Mouse (Mus musculus) liver, embryonic 15.5 days (tissue): Measurements from ENCODE around the gene Tlr12. TPM values are rescaled to one million over a fixed set of nuclear protein-coding genes. Genes with fewer than 3 reads are reported as not detected.
"Not testable (repeated sequence)": the region's sequence is repeated elsewhere in the genome, so short reads cannot be mapped to it uniquely, and the experiment has no call there.

ENCODE experiments used
- ATAC-seq: fragments of 200-750 bp; cut with Nextera tagmentation; 2 replicates; pipeline ENCODE4 v1.8.0; 2017; ENCODE audit warnings: moderate number of reproducible peaks, mild to moderate bottlenecking, moderate library complexity; ENCODE audit not compliant: insufficient read depth
- H3K27ac ChIP-seq: fragments of 300-500 bp; sonication (generic); replicated peaks from 2 replicates; pipeline ENCODE4 v1.5.1; 2015; ENCODE audit warnings: mild to moderate bottlenecking, inconsistent platforms
- H3K27me3 ChIP-seq: fragments of 300-500 bp; sonication (generic); 2 replicates; pipeline ENCODE4 v1.6.1; 2015; ENCODE audit warnings: mild to moderate bottlenecking, inconsistent platforms
- H3K36me3 ChIP-seq: fragments of 300-500 bp; sonication (generic); replicated peaks from 2 replicates; pipeline ENCODE4 v1.6.1; 2015; ENCODE audit warnings: moderate library complexity, mild to moderate bottlenecking, inconsistent platforms
- H3K4me1 ChIP-seq: fragments of 300-500 bp; sonication (generic); replicated peaks from 2 replicates; pipeline ENCODE4 v1.6.1; 2015; ENCODE audit warnings: inconsistent platforms
- H3K4me2 ChIP-seq: fragments of 300-500 bp; sonication (generic); 2 replicates; pipeline ENCODE4 v1.6.1; 2015; ENCODE audit warnings: moderate library complexity, mild to moderate bottlenecking, inconsistent platforms
- H3K4me3 ChIP-seq: fragments of 300-500 bp; sonication (generic); replicated peaks from 2 replicates; pipeline ENCODE4 v1.5.1; 2015; ENCODE audit warnings: mild to moderate bottlenecking, inconsistent platforms
- H3K9ac ChIP-seq: fragments of 300-500 bp; sonication (generic); 2 replicates; pipeline ENCODE4 v1.6.1; 2015; ENCODE audit warnings: moderate library complexity, mild to moderate bottlenecking, inconsistent platforms
- H3K9me3 ChIP-seq: fragments of 300-500 bp; sonication (generic); replicated peaks from 2 replicates; pipeline ENCODE4 v1.6.1; 2016; ENCODE audit warnings: inconsistent platforms
- WGBS: fragments of 180-500 bp; shearing (Covaris S2); methylation state at CpG from one replicate; pipeline ENCODE4 v1.1.7; 2015; ENCODE audit warnings: mixed read lengths; ENCODE audit not compliant: insufficient replicate concordance; 5-methylcytosine and 5-hydroxymethylcytosine counted together
- polyA plus RNA-seq: library from polyadenylated mRNA; unstranded; fragments of >200 nt; fragmentation: Nextera tagmentation; extraction: Ambion mirVana; gene quantifications from 2 replicates; pipeline ENCODE4 v1.2.1, GENCODE M21; 2015

Tlr12 gene
- 1.2 and 1.9 TPM in 2 replicates for polyA plus RNA-seq

DNA sequence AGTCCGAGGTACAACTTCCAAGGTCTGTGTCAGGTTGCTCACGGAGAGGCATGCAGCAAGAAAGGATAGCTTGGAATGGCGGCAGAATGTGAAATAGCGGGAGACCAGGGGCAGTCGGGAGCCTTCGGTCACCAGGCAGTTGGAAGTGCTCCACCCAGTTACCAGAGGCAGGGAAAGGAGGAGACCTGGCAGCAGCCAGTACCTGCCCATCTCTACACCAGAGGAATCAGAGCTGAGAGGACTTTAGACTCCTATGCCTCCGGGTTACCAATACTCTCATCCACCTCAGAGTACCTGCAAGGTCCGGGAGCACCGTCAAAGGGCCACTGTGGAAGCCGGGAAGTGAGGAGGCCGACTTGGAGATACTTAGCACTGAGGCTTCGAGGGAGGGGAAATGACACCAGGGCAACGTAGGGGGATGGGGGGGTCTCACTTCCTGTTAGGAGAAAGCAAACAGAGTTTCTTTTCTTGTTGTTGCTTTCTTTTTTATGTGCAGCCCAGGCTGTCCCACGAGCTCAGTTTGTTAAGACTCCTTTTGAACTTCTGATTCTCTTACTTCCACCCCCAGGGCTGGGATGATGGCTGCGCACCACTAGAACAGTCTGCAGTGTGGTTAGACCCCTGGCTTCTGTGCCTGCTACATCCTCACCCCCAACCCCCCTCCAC is at the start of gene Tlr12:
Gene Tlr12 (minus strand): TSS at position 374 of the 666 bp plus-strand sequence.
- H3K4me3 ChIP-seq: no peak within 1 kb of the TSS
- ATAC-seq: no peak
- WGBS: 20% methylated on average over 15 of the region's 15 CpGs

DNA sequence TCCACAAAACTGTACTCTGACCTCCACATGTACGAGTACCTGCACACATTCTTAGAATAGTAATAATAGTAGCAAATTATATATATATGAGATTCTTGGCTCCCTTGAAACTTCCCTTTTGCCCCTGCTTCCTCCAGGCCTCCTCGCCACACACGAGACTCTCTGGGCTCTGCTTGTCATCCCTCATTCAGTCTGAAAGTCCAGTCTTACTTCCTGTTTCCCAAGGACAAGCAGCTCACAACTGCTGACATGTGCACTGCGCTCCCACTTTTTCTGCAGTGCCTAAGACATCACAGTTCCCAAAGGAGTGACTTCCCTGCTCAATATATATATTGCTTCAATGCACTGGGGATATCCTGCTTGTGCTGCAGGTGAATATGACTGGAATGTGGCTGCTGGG is 48.8 kb upstream of the Tlr12 start:
- not testable (repeated sequence) for H3K9me3 ChIP-seq, ATAC-seq, H3K4me2 ChIP-seq, H3K36me3 ChIP-seq, H3K9ac ChIP-seq, H3K27me3 ChIP-seq, H3K4me3 ChIP-seq, H3K27ac ChIP-seq
- WGBS: 41% methylated on average over 4 of the region's 4 CpGs
- H3K4me1 ChIP-seq: peaks cover 38% of the 10 kb centered on the region

More for the DNA sequence above, at the start of gene Tlr12:
- Histone ChIP-seq H3K4me2 (peak within 1 kb of the TSS; percentile 13), H3K4me1 (peaks cover 18% of the 10 kb centered on the region), H3K9me3 (no peaks in the 10 kb centered on the region), H3K36me3 (no peaks in the 10 kb centered on the region), H3K27ac (no peak within 1 kb of the TSS), H3K27me3 (peaks cover 51% of the 10 kb centered on the region), H3K9ac (no peak within 1 kb of the TSS)

DNA sequence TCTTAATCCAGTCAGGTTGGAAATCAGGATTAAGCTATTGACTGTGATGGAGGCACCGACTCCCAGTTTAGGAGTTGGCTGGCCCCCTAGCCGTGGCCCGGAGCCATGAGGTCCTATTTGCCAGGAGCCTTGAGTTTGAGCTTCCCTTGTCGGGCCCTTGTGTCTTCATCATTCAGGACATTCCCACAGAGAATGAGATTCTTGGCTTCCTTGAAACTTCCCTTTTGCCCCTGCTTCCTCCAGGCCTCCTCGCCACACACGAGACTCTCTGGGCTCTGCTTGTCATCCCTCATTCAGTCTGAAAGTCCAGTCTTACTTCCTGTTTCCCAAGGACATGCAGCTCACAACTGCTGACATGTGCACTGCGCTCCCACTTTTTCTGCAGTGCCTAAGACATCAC is 47.9 kb upstream of the Tlr12 start:
- H3K27ac ChIP-seq, H3K27me3 ChIP-seq, H3K4me3 ChIP-seq, H3K36me3 ChIP-seq, H3K9ac ChIP-seq, H3K9me3 ChIP-seq, H3K4me2 ChIP-seq, ATAC-seq: not testable (repeated sequence)
- WGBS: 52% methylated on average over 7 of the region's 7 CpGs
- H3K4me1 ChIP-seq: peaks cover 31% of the 10 kb centered on the region

DNA sequence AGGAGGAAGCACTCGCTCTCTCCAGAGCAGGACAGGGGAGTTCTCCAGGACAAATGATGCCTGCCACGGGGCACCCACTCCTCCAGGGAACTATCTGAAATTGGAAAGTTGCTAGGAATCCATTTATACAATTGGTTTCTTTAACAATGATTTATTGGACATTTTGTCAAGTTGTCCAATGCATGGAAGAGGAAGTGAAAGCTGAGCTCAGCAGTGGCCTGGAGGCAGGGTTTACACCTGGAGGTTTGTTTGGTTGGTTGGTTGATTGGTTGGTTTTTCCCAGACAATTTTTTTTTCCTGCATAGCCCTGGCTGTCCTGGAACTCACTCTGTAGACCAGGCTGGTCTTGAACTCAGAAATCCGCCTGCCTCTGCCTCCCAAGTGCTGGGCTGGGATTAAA is 45.6 kb upstream of the Tlr12 start:
- H3K36me3 ChIP-seq: no peaks in the 10 kb centered on the region
- H3K4me2 ChIP-seq: no peak overlapping the region
- H3K4me1 ChIP-seq: peaks cover 19% of the 10 kb centered on the region
- no peaks in the 10 kb centered on the region for H3K27me3 ChIP-seq
- no peak for ATAC-seq
- no peaks in the 10 kb centered on the region for H3K9me3 ChIP-seq
- 51% methylated on average over 3 of the region's 3 CpGs for WGBS
- no peak overlapping the region for H3K27ac ChIP-seq
- no peak overlapping the region for H3K9ac ChIP-seq
- no peak overlapping the region for H3K4me3 ChIP-seq

DNA sequence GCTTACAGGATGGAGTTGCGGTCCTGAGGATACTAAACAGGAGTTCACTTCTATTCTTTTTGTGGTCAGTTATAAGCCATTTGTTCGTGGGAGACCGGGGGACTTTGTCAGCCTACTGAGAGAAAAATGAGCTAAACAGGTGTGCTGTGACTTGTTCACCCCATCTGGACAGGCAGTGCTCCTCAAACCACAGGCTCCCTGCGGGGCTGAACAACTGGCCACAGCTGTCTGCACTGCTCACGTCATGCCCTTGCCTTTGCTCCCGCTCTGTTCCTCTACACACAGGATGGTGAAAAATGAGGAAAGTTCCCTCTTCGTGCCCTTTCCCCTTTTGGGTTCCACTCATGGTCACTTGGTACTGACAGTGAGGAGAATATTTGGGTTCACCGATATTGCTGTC is 42.6 kb upstream of the Tlr12 start:
- no peak overlapping the region for H3K4me3 ChIP-seq
- H3K36me3 ChIP-seq: no peaks in the 10 kb centered on the region
- ATAC-seq: no peak
- H3K4me1 ChIP-seq: peaks cover 14% of the 10 kb centered on the region
- H3K9me3 ChIP-seq: no peaks in the 10 kb centered on the region
- no peak overlapping the region for H3K4me2 ChIP-seq
- 69% methylated on average over 8 of the region's 8 CpGs for WGBS
- no peak overlapping the region for H3K9ac ChIP-seq
- H3K27me3 ChIP-seq: peaks cover 2% of the 10 kb centered on the region; the same call in 1 of the 2 replicates
- H3K27ac ChIP-seq: no peak overlapping the region

DNA sequence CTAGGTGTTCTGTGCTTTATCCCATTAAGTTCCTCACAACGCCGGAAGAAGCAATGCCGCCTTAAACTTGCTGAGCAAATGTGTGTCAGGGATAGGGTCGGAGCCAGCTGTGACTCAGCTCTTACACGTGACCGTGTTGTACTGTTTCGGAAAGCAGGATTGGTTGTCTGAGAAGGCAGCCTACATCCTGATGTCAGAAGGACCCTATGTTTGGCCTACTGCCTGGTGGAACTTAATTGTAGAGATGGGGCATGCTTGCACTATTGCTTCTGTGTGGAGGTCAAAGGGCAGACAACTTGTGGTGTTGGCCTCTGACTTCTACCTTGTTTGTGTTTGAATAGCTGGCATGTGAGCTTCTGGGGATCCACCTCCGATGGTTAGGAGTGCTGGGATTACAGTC is 41.8 kb upstream of the Tlr12 start:
- no peak for ATAC-seq
- Histone ChIP-seq H3K36me3 (no peaks in the 10 kb centered on the region), H3K9ac (no peak overlapping the region), H3K4me2 (no peak overlapping the region), H3K4me3 (no peak overlapping the region), H3K9me3 (no peaks in the 10 kb centered on the region), H3K4me1 (peaks cover 12% of the 10 kb centered on the region), H3K27ac (no peak overlapping the region), H3K27me3 (peaks cover 10% of the 10 kb centered on the region)
- 73% methylated on average over 8 of the region's 8 CpGs for WGBS

DNA sequence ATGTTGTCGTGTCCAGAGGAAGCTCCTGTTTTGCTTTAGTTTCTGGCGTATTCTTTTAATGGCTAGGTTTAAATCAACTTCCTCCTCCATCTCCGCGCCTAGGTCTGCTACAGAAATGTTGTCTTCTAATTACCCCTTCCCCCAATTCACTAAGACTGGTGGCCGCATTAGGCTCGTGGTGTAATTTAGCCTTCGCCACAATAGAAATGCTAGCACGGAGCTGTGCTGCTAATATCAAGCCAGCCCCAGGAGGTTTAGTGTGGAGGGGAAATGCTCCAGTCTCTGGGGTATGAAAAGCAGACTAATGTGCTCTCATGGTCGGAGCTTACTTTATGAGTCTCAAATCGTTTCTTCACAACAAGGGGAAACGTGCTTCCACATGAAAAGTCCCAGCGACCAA is 37.0 kb upstream of the Tlr12 start:
- Histone ChIP-seq H3K4me2 (peak overlapping the region; percentile 88), H3K27me3 (peaks cover 18% of the 10 kb centered on the region), H3K4me3 (peak overlapping the region; percentile 63), H3K4me1 (peaks cover 19% of the 10 kb centered on the region), H3K36me3 (no peaks in the 10 kb centered on the region), H3K9ac (peak overlapping the region; percentile 56; the same call in 1 of the 2 replicates), H3K27ac (no peak overlapping the region), H3K9me3 (no peaks in the 10 kb centered on the region)
- WGBS: 7% methylated on average over 12 of the region's 12 CpGs
- no peak for ATAC-seq

DNA sequence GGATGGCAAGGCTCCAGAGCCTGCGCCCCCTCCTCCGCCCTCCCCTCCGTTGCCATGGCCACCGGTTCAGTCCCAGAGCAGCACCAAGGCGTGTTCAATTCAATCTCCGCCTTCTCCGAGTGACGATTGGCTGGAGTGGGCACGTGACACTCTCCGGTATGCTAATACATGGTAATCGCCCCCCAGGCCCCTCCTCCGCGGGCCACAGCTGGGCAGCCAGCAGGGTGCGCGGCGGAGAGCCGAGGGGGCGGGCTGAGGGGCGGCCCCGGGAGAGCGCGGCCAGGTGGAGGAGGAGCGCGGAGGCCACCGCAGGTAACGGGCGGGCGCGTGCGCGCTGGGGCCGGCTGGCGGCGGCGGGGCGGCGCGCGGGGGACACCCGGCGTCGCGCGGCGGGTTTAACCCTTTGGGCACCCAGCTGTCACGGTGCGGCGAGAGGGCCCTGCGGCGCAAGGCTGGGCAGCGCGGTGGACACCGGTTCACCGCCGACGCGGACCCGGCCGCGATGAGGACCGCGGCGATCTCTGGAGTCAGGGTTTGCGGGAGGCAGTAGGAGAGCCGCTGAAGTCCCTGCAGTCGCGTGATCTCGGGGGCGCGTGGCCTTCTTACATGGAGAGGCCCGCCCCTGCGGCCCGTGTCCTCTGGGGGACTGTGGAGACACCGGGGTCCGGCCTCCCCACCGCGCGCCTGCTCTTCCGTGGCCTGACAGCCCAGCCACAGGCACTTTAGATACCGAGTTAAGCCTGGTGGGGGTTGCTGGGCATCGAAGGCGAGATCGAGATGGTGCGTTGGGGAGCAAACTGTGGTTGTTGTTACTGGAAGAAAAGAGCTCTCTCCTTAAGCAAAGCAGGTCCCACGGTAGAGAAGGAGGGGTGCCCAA is 36.3 kb upstream of the Tlr12 start, which contains the start of gene Phc2:
Gene Phc2 (plus strand): TSS at position 198 of the 877 bp plus-strand sequence.
- Histone ChIP-seq H3K4me2 (peak within 1 kb of the TSS; percentile 88), H3K9ac (peak within 1 kb of the TSS; percentile 56), H3K27ac (no peak within 1 kb of the TSS; the same call in 1 of the 2 replicates), H3K4me3 (peak within 1 kb of the TSS; percentile 63), H3K4me1 (peaks cover 12% of the 10 kb centered on the region), H3K36me3 (no peaks in the 10 kb centered on the region), H3K27me3 (peaks cover 18% of the 10 kb centered on the region), H3K9me3 (no peaks in the 10 kb centered on the region)
- ATAC-seq: peak; percentile 96
- under 1% methylated on average over 84 of the region's 85 CpGs for WGBS

DNA sequence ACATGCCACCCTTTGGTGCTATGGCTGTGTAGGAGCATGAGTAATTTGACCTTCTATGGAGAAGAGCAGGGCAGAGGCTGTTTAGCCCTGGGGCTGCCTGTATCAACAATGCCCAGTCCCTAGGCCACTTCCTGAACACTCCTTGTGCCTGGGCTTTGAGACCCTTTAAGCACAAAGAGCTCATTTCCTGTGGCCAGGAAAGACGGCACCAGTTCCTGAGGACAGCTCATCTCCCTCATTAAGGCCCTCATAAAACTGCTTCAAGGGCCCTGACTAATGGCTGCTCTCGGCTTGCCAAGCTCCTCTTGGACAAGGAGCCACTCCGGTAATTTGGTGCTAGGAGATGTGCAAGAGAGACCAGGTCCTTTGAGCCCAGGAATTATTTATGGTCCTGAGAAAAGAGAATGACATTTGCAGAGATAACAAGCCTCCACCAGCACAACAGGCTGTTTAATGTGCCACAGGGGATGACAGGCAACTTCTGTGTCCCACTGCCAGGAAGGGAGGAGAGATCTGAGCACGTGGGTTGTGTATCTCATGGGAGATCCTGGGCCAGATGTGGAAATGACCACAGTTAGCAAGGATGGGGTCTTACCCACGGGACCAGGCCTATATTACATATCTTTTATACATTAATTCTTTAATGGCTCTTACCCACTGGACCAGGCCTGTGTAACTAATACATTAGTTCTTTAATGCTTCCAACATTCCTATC is 34.3 kb upstream of the Tlr12 start:
- H3K36me3 ChIP-seq: no peaks in the 10 kb centered on the region
- H3K4me1 ChIP-seq: peaks cover 21% of the 10 kb centered on the region
- H3K27ac ChIP-seq: 0 out of 2 replicates have a peak overlapping the region, but pooled peaks have one; percentile 6
- no peak overlapping the region for H3K9ac ChIP-seq
- no peak overlapping the region for H3K4me3 ChIP-seq
- H3K9me3 ChIP-seq: no peaks in the 10 kb centered on the region
- peaks cover 18% of the 10 kb centered on the region for H3K27me3 ChIP-seq
- WGBS: 24% methylated on average over 5 of the region's 5 CpGs
- no peak for ATAC-seq
- H3K4me2 ChIP-seq: no peak overlapping the region

DNA sequence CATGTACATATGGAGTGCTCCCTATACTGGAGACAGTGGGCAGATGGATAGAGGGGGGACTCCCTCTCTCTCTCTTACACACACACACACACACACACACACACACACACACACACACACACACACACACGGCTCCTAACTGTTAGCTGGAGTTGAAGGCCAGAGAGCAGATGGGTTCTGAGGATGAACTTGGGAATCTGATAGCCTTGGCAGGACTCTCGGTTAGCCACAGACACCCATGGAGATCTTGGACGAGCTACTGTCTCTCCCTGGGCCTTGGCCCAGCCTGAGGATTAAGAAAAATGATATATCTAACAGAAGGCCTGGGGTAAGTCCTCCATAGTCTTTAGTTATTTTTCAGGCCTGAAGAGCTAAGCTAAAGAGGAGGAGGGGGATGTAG is 33.1 kb upstream of the Tlr12 start:
- Histone ChIP-seq H3K4me1 (peaks cover 21% of the 10 kb centered on the region), H3K27me3 (peaks cover 18% of the 10 kb centered on the region), H3K4me3 (no peak overlapping the region), H3K36me3 (no peaks in the 10 kb centered on the region), H3K9me3 (no peaks in the 10 kb centered on the region), H3K9ac (no peak overlapping the region), H3K4me2 (no peak overlapping the region), H3K27ac (no peak overlapping the region)
- no peak for ATAC-seq
- WGBS: 41% methylated on average over 3 of the region's 3 CpGs
